Mouse (Mus musculus) v-Abl transformed pro-B cells (cell line): ENCODE measurements around the gene Galr2.

Source experiments
- in situ Hi-C, 2 experiments: fragments of 400-800 bp; cut with MboI; formaldehyde crosslinking; loops; one replicate each; pipeline ENCODE4 v1.15.1; 2025; ENCODE audit not compliant: unreplicated experiment in 2 of 2

The Galr2 gene

DNA sequence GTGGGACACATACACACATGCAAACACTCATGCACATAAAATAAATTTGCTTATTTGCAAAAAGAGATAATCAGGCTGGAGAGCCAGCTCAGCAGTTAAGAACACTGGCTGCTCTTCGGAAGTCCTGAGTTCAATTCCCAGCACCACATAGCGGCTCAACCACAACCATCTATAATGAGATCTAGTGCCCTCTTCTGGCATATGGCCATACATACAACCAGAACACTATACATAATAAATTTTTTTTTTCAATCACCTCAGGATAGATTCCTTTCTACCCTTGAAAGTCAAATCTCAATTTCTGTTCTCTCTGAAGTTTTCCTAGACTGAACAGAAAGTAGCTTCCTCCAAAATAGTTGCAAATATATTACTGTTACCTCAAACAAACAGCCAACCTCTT, 24.7 kb downstream of the Galr2 start:
- in situ Hi-C loops, result loop anchor here in 1 of 2 experiments (10.0 kb wide), 1 partner anchor 171 kb away; the partner anchor contains the start of genes Mrpl38 and Trim65

DNA sequence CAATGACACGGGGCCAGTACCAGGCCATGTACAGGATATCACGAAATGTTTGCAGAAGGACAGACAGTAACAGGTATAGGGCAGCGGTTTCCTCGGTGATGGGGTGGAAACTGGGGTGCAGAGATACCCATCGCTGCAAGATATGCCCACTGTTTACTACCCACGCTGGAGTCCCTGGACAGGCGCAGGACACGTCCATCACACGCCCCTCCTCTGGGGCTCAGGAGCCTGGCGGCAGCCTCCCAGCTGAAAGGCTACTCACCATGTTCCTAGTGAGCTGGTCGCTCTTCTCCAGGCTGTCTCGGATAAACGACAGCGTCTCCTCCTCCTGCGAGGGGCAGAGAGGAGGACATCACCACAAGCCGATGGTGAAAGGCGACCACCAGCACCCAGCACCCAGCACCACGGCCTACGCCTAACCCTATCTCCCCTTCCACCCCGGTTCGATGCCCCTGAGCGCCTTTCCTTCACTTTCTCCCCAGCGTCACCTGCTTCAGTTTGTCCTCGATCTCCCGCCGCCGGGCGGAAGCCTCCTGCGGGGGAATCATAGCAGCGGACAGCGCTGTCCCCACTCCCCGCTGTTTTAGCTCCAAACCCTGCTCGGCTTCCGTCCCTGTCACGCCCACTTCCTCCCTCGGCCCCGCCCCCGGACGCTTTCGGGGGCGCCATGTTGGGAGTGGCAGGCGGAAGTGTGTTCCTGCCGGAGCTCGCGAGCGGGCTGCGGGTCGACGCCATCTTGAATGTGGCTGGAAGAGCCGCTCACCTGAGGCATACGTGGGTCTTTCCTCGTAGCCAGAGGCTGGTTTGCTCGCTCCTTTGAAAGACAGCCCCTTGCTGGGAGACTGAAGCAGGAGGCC, 25.6 kb downstream of the Galr2 start:
- in situ Hi-C loops, result loop anchor here in 1 of 2 experiments (10.0 kb wide), 1 partner anchor 172 kb away; the partner anchor contains the start of genes Mrpl38 and Trim65

DNA sequence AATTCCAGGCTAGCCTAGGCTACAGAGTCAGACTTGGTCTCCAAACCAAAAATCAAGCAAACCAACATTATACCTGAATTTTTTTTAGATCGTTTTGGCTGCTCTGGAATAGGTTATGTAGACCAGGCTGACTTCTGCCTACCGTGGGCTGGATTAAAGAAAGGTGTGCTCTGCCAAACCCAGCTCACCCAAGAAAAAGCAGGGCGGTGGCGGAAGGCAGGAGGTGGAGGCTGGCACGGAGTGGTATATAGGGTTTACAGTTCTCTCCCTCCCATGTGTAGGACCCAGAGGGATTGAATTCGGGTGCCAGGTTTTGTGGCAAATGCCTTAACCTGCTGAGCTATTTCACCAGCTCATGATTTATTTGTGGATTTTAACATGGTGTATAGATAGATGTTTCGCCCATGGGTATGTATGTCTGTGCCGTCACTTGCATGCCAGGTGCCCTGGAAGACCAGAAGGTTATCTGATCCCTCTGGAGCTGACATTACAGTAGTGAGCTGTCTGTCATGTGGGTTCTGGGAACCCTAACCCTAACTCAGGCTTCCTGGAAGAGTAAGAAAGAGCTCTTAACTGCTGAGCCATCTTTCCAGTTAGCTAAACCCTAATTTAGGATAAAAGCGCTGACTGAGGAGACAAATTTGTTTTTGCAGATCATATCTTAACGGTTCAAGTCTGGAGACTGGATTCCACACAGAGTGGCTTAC, 26.4 kb downstream of the Galr2 start, which contains the start of gene Exoc7:
TSS of gene Exoc7 (minus strand) at position 215 of the 707 bp plus-strand sequence.
- in situ Hi-C loops, result loop anchor here in 1 of 2 experiments (10.0 kb wide), 1 partner anchor 172 kb away; the partner anchor contains the start of genes Mrpl38 and Trim65

DNA sequence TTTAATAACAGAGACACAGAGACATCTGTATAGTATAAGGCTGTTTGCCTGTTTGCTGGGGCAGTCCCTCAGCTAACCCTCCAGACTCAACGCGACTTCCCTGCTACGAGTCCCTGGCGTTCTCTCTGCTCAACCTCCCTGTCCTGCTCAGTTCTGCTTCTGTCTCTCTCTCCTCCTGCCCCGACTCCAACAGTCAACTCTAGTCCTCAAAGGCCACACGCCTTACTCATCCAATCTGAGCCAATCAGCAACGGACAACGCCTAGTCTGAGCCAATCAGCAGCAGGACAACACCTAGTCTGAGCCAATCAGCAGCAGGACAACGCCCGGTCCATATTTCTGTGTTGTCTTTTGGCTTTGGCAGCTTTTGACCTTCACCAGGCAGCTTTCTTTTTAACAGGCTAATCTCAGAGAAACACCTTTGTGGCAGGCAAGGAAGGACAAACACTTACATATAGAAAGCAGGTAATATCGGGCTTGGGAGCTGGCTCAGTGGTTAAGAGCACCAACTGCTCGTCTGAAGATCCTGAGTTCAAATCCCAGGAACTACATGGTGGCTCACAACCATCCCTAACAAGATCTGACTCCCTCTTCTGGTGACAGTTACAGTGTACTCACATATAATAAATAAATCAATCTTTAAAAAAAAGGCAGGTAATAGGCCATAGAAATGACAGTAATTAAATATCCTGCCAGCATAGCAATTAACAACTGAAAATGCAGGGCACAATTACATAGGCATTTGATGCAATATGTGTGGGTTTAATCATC, 27.2 kb downstream of the Galr2 start:
- in situ Hi-C loops, result loop anchor here in 1 of 2 experiments (10.0 kb wide), 1 partner anchor 173 kb away; the partner anchor contains the start of genes Mrpl38 and Trim65

DNA sequence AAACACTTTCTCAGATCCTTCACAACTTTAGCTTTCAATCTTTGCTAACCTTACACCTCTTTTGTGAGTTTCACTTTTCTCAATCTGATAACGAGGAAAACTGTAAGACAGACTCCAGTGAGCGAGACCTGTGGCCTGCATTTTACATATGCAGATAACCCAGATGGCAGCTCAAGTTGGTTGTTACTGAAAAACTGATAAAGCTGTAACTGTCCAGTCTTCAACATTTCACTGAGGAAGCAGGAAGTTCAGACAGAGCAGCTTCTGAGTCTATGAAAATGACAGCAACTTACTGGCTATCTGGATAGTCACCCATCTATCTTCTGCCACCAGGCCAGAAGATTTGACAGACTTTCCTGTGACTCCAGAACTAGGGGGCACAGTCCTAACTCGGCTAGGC, 28.9 kb downstream of the Galr2 start:
- in situ Hi-C loops, result loop anchor here in 1 of 2 experiments (10.0 kb wide), 1 partner anchor 175 kb away; the partner anchor contains the start of genes Mrpl38 and Trim65

DNA sequence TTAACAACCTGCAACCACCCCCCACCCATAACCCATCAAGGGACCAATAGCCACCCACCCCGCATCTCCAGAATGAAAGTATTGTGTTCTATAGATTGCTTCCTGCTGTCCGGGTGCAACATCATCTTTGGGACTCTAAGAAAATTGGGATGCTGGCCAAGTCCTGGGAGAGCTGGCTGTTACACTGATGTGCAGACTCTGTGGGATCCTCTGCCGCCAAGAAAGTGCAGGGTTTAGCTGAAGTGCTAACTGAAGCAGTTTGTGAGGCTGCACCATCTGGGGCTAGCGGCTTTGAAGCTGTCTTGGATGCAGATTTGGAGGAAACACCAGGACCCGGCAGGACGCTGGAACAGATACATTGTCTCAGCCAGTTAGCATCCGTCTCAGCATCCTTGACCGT, 30.4 kb downstream of the Galr2 start:
- in situ Hi-C loops, result no loop called here

DNA sequence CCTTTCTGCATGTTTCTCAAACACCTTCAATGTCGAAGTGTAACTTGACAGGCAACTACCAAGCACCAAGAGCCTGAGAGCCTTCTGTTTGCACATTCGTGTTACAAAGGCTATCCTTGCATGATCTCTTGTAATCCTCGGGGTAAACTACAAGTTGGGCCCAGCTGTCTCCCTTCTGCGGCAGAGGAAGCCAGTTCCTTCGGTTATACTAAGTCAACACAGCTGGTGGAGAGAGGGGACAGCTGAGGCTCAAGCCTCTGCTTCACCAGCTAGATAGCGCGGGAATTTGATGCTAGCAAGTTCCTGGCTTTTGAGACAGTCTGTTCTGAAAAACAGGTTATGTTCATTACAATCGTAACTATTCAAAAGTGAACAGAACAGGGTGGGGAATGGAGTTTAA, 31.6 kb downstream of the Galr2 start:
- in situ Hi-C loops, result no loop called here

DNA sequence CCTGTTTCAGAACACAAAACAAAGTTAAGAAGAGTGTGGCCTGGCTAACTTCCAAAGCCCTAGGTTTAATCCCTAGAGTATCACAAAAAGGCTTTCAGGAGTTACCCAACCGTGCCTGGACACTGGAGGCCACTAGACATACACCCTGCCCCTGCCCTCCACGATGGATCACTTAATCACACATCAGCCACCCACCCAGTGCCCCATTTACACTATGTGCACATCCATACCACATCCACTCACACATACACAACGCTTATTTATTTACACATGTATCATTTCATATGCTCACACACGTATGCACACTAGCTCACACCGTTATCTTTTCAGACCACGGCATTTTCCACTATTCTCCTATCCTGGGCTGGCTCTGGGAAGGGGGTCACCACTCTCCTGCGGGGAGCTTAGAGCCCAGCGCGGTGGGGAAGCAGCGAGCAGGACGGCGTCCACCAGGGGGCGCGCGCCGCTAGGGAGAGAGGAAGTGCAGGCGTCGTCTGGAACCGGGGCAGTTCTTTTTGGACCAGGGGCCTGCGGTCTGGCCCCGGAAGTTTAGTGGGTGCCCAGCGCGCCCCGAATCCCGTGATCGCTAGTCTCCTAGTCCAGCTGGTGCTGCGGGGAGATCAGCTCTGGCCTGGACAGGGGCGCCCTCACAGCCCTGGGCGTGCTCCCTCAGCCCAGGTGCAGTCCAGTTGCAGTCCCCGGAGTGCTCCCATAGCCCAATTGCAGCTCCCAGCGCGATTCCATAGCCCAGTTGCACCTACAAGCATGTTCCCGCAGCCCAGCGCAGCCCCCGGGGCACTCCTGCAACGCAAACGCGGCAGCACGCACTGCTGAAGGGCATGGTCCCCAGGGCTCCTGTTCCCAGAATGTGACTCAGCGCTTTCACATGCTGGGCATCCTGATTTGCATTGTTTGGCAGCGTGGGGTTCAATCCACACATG, 38.2 kb downstream of the Galr2 start:
- in situ Hi-C loops, result loop anchor here (5.0 kb wide), 3 partner anchors 43 to 128 kb away; no protein-coding TSS in a partner anchor

DNA sequence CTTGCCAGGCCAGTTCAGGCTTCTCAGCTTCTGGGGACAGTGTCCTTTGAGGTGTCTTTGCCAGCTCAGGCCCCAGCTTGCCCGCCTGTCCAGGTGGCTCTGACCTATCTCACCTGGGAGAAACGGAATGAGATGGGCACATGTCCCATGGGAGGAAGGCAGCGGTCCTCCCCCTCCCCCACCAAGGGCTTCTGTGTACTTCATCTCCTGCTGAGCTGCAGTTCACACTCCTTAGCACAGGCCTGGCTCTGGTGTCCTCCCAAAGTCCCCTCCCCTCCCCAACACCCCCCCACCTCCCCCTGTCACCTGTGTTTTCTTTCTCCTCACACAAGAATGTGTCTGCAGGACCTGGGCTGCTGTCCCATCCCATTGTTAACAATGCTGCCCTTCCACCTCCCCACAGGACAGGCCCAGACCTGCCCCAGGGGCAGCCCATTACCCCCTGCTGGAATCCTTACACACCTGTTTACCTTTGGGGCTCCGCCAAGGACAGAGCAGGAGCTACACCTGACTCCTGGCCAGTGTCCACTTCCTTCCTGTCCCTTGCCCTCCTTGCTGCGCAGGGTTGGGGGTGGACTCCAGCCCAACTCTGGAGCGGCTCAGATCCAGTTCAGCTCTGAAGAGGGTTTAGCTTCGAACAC, 46.3 kb downstream of the Galr2 start:
- in situ Hi-C loops, result no loop called here

DNA sequence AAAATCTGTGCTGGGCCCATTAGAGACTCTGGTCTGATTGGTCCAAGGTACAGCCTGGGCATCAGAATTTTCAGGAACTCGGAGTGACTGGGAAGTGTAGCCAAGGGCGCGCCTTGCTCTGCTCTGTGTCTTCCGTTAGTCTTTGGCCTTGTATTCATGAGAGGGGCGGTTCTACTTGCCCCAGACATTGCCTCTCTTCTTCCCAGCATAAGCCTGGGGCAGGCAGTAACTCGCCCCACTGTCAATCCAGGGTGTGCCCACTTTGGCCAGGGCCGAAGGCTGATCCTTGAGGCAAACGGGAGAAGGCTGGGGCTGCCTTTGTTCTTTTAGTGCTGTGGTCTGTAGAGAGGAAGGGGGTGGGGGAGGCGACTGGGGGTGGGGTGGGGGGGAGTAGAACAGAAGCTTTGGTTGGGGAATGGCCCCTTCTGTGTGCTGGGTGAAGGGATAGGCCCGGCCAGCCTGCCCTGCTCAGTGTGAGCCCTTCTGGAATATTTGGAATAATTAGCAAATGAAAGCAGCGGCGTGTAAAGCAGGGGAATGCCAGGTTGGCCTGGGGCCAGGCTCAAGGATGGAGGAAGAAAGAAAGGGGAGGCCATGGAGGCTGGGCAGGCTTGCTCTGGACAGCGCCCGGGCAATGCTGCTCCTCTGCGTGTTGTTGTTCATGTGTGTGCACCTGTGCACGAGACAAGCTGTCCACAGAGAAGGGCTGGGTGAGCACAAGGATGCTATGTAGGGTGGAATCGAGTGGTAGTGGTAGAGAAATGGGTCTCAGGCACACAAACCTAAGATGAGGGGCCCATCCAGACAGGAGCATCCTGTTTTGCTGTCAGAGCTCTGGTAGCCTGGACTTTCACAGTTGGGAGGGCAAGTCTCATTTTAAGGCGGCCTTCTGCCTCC, 48.8 kb downstream of the Galr2 start:
- in situ Hi-C loops, result no loop called here

DNA sequence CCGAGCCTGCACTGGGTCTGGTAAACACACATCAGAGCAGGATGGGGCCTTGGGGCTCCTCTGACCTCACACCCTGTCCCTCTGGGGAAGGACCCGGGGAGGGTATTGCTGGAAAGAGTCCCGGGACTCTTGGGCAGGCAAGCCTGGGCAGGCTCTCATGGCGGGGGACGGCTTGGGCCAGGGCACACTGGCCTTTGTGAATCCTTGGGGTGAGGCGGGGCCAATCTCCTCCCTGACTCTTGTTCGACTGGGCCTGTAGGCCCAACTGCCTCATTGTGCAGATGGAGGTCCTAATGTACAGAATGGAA, 49.4 kb downstream of the Galr2 start:
- in situ Hi-C loops, result no loop called here

DNA sequence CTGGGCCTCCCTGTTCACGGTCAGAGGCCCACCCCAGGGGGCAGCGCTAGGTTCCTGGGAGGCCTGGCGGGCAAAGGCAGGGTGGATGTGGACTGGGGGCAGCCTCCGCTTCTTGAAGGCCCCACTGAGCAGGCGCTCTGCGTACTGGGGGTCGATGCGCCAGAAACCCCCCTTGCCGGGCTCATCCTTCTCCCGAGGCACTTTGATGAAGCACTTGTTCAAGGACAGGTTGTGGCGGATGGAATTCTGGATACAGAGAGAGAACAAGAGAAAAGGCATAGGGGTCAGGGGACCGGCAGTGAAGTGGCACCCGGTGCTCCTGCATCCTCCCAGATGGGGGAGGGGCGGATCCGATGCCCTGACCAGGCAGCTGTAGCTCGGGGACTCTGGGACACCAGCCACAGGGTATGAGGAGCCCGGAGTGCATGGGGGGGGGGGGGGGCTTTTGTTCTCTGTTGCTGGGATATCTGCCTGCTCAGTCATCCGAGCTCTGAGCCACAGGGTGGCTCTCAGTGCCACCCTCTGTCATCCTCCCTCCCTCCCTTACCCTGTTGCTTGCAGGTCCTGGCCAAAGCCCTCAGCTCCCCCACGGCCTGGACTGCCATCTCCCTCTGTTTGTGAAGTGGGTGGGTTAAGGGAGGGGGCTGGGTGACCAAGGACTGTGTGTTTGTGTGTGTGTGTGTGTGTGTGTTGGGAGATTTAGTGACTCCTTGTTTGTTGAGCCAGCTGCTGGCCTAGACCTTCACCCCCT, 51.7 kb downstream of the Galr2 start:
- in situ Hi-C loops, result no loop called here

DNA sequence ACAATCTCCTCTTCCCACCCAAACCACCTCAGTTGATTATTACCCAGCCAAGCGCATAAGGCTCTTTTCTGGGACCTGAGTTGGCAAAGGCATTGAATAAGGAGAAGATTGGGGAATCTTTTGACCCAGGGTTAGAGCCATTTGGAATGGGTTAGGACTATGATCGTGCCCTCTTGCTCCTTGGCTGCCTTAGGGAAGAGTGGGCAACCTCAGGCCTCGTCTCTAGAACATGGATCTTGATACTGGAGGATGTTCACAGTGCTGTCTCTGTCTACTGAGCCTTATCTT, 52.2 kb downstream of the Galr2 start:
- in situ Hi-C loops, result no loop called here
